22 mouse cellular contexts compared by ENCODE assay signal in genomic region chr10:127759181-127760110, GRCm38 (mm10). TPM values are rescaled to one million over a fixed set of nuclear protein-coding genes. Genes with fewer than 3 reads are reported as not detected.
A peak's percentile ranks its signal among the peaks of the same experiment; 100 is the strongest.
DNase-seq lines count a peak whose midpoint lies in the region; ATAC-seq and TF ChIP-seq lines count a peak whose summit lies in the region.
"Had no signal": no experiment of that assay in that cellular context is flagged by ENCODE, and none has a peak within 500 bp of the region (broad histone marks: within the 10 kb centered on the region; RNA-seq: fewer than 3 reads in every experiment).

Gene Rdh1 (plus strand): TSS chr10:127759721.
Gene Rdh16f1 (plus strand): TSS chr10:127759787.

- H3K9me3 ChIP-seq in liver, embryonic 12.5 days (replicated peaks) = no peaks in the 10 kb centered on the region
- H3K9me3 ChIP-seq in liver, embryonic 14.5 days (ENCODE audit: control insufficient read depth, low read length) = no peaks in the 10 kb centered on the region
- H3K9me3 ChIP-seq: hindbrain, embryonic 13.5 days; limb, embryonic 10.5 days; midbrain, embryonic 13.5 days; stomach, embryonic 15.5 days had no signal

- TF ChIP-seq EP300 in liver, embryonic 14.5 days (IDR thresholded peaks at IDR 0.05; ENCODE audit: low read depth) = no peak

- no peak within 1 kb of the TSS for H3K27ac ChIP-seq in liver, embryonic 12.5 days
- H3K27ac ChIP-seq in liver, embryonic 14.5 days = no peak within 1 kb of the TSS
- H3K27ac ChIP-seq: hindbrain, embryonic 13.5 days; limb, embryonic 10.5 days; midbrain, embryonic 13.5 days; stomach, embryonic 15.5 days had no signal

- H3K4me2 ChIP-seq in liver, embryonic 12.5 days = no peak within 1 kb of the TSS
- H3K4me2 ChIP-seq in liver, embryonic 14.5 days (ENCODE audit: low read depth) = no peak within 1 kb of the TSS
- H3K4me2 ChIP-seq: hindbrain, embryonic 13.5 days; midbrain, embryonic 13.5 days; stomach, embryonic 15.5 days had no signal

- no peak for TF ChIP-seq CTCF in liver, embryonic 14.5 days (IDR thresholded peaks at IDR 0.05; ENCODE audit: low read depth)

- no peaks in the 10 kb centered on the region for H3K27me3 ChIP-seq in liver, embryonic 12.5 days (replicated peaks)
- no peaks in the 10 kb centered on the region for H3K27me3 ChIP-seq in liver, embryonic 14.5 days (ENCODE audit: control insufficient read depth, insufficient read depth, low read length)
- H3K27me3 ChIP-seq: hindbrain, embryonic 13.5 days; midbrain, embryonic 13.5 days; stomach, embryonic 15.5 days had no signal

- H3K4me3 ChIP-seq in liver, embryonic 12.5 days = no peak within 1 kb of the TSS
- H3K4me3 ChIP-seq in liver, embryonic 14.5 days (ENCODE audit: insufficient read depth in 1 of 2, low read depth in 2 of 2, low read length in 2 of 2) = no peak within 1 kb of the TSS
- H3K4me3 ChIP-seq: hindbrain, embryonic 13.5 days; limb, embryonic 10.5 days; midbrain, embryonic 13.5 days; stomach, embryonic 15.5 days had no signal

- no peak within 1 kb of the TSS for H3K9ac ChIP-seq in liver, embryonic 12.5 days
- no peak within 1 kb of the TSS for H3K9ac ChIP-seq in liver, embryonic 14.5 days (replicated peaks)
- H3K9ac ChIP-seq: hindbrain, embryonic 13.5 days; midbrain, embryonic 13.5 days; stomach, embryonic 15.5 days had no signal

- peak; percentile 47 to 48 for DNase-seq in adrenal gland, postnatal 36 days
- no peak for DNase-seq in adrenal gland, postnatal 25 days
- DNase-seq in liver = peak; percentile 1
- peak; percentile 22 for DNase-seq in CD4-positive helper T cell, adult 2 months (ENCODE audit: low read depth, low spot score)
- no peak for DNase-seq in liver, embryonic 14.5 days (ENCODE audit: low read depth in 3 of 3, low spot score in 3 of 3)
- DNase-seq in frontal cortex, postnatal 10 days (ENCODE audit: low spot score in 2 of 2) = no peak
- no peak for DNase-seq in right cerebral cortex, adult 18-20 months
- DNase-seq: cerebellum, adult 9-11 months; embryo, embryonic 11 days; gastrocnemius, postnatal 14 days; kidney, postnatal 4 days; layer of hippocampus, postnatal 36 days; right cerebral cortex, postnatal 4 days; thymus, postnatal 4 days had no signal

- peaks cover 21% of the 10 kb centered on the region for H3K4me1 ChIP-seq in liver, embryonic 12.5 days
- peaks cover 10 to 28% of the 10 kb centered on the region in 2 experiments for H3K4me1 ChIP-seq in liver, embryonic 14.5 days (replicated peaks; ENCODE audit: control insufficient read depth in 2 of 2, insufficient read depth in 2 of 2, low read length in 1 of 2)
- H3K4me1 ChIP-seq: hindbrain, embryonic 13.5 days; midbrain, embryonic 13.5 days had no signal

- no peak for ATAC-seq in liver, embryonic 12.5 days
- ATAC-seq in liver, embryonic 14.5 days (ENCODE audit: insufficient read depth) = peak; percentile 38; the same call in 1 of the 2 replicates
- ATAC-seq: forebrain, embryonic 16.5 days; midbrain, embryonic 13.5 days had no signal

- no peaks in the 10 kb centered on the region for H3K36me3 ChIP-seq in liver, embryonic 12.5 days
- no peaks in the 10 kb centered on the region for H3K36me3 ChIP-seq in liver, embryonic 14.5 days (replicated peaks; ENCODE audit: control insufficient read depth, insufficient read depth, low read depth)
- H3K36me3 ChIP-seq: hindbrain, embryonic 13.5 days; limb, embryonic 10.5 days; midbrain, embryonic 13.5 days; stomach, embryonic 15.5 days had no signal

- 59% methylated on average over 9 of the region's 9 CpGs for WGBS in liver, embryonic 12.5 days (ENCODE audit: insufficient replicate concordance)
- 55% methylated on average over 9 of the region's 9 CpGs for WGBS in liver, embryonic 14.5 days (ENCODE audit: insufficient replicate concordance)

RNA-seq across cellular contexts. Expression of gene Rdh1, which starts in this region (rescaled TPM):
- total RNA-seq in adrenal gland, postnatal 36 days (2021) = 1 to 10 TPM in 1 of 2 experiments, under 1 TPM in 1; 0.63 to 1.2 TPM
- total RNA-seq in adrenal gland, postnatal 25 days (2021) = 0.57 and 1.3 TPM in 2 replicates
- polyA plus RNA-seq in liver, embryonic 12.5 days (2016; fragmentation: Nextera tagmentation; extraction: Ambion mirVana) = 0.22 and 0.30 TPM in 2 replicates
- polyA plus RNA-seq in liver, embryonic 14.5 days (2012; rRNA removed) = 0.15 and 0.18 TPM in 2 replicates
- 0.09 and 0.17 TPM in 2 replicates for polyA plus RNA-seq in liver, embryonic 14.5 days (2014; fragmentation: Nextera tagmentation; extraction: Ambion mirVana)
- polyA plus RNA-seq: forebrain, embryonic 16.5 days; heart, embryonic 14.5 days; hindbrain, embryonic 13.5 days; limb, embryonic 10.5 days had no signal

RNA-seq across cellular contexts. Expression of gene Rdh16f1, which starts in this region (rescaled TPM):
- total RNA-seq in adrenal gland, postnatal 36 days (2021) = 1 to 10 TPM; 1.2 to 2.3 TPM
- total RNA-seq in adrenal gland, postnatal 25 days (2021) = 1.0 and 2.7 TPM in 2 replicates
- 0.11 and 0.18 TPM in 2 replicates for polyA plus RNA-seq in liver, embryonic 12.5 days (2016; fragmentation: Nextera tagmentation; extraction: Ambion mirVana)
- 0.03 and 0.06 TPM in 2 replicates for polyA plus RNA-seq in liver, embryonic 14.5 days (2012; rRNA removed)
- polyA plus RNA-seq in liver, embryonic 14.5 days (2014; fragmentation: Nextera tagmentation; extraction: Ambion mirVana) = 0.11 TPM in 1 of 2 replicates, not detected in the other
- total RNA-seq: layer of hippocampus, postnatal 36 days had no signal
- polyA plus RNA-seq: C2C12; forebrain, embryonic 16.5 days; heart, embryonic 14.5 days; hindbrain, embryonic 13.5 days; limb, embryonic 10.5 days; midbrain, embryonic 13.5 days; stomach, embryonic 15.5 days had no signal

Comparison
In these comparisons a context has a peak if more than half of its experiments do, and no peak if none do; other contexts are left out.
1. DNase-seq: peak in adrenal gland, postnatal 36 days (2 of 2), liver (single experiment) and CD4-positive helper T cell, adult 2 months (single experiment); none in adrenal gland, postnatal 25 days (single experiment), liver, embryonic 14.5 days (0 of 3), frontal cortex, postnatal 10 days (0 of 2) and right cerebral cortex, adult 18-20 months (single experiment).
2. Peak in ATAC-seq in liver, embryonic 14.5 days; RNA of the genes that start here not detected or under 1 TPM.